Mouse (Mus musculus) CH12.LX (cell line): ENCODE data around the gene Rapgef4.

Source experiments
- JUND ChIP-seq: conservative IDR thresholded peaks from 2 replicates; pipeline ENCODE4 v1.6.1; 2011; ENCODE audit warnings: low read depth, low read length, improper control_type of control experiment
- KAT2A ChIP-seq: IDR thresholded peaks from 2 replicates; pipeline ENCODE4 v1.6.1; 2012; ENCODE audit warnings: low read length, improper control_type of control experiment, inconsistent platforms; ENCODE audit not compliant: insufficient replicate concordance
- TCF12 ChIP-seq: IDR thresholded peaks from 2 replicates; pipeline ENCODE4 v1.6.1; 2014; ENCODE audit warnings: low read depth, mild to moderate bottlenecking, inconsistent platforms, low read length, improper control_type of control experiment

- TF ChIP-seq KAT2A (no peak), JUND (no peak), TCF12 (no peak)
These were observed 166.2 kb downstream of the Rapgef4 start for GRCm38 (mm10) chr2:72147246-72147645.
